Mouse (Mus musculus) urinary bladder, adult 2 months (tissue): Measurements from ENCODE around the gene Pdia6. TPM values are rescaled to one million over a fixed set of nuclear protein-coding genes. Genes with fewer than 3 reads are reported as not detected.
A peak's percentile ranks its signal among the peaks of the same experiment; 100 is the strongest.

ENCODE experiments used
- DNase-seq: peaks from one replicate; pipeline ENCODE4 v3.0.0; 2022; ENCODE audit warnings: low spot score
- polyA plus RNA-seq: library from polyadenylated mRNA; depleted of rRNA; stranded (reverse); fragments of >200 nt; gene quantifications from 2 replicates; pipeline ENCODE4 v1.2.3, GENCODE M21; 2012; rRNA removed

The Pdia6 gene
- polyA plus RNA-seq, result 104 and 115 TPM in 2 replicates

DNA sequence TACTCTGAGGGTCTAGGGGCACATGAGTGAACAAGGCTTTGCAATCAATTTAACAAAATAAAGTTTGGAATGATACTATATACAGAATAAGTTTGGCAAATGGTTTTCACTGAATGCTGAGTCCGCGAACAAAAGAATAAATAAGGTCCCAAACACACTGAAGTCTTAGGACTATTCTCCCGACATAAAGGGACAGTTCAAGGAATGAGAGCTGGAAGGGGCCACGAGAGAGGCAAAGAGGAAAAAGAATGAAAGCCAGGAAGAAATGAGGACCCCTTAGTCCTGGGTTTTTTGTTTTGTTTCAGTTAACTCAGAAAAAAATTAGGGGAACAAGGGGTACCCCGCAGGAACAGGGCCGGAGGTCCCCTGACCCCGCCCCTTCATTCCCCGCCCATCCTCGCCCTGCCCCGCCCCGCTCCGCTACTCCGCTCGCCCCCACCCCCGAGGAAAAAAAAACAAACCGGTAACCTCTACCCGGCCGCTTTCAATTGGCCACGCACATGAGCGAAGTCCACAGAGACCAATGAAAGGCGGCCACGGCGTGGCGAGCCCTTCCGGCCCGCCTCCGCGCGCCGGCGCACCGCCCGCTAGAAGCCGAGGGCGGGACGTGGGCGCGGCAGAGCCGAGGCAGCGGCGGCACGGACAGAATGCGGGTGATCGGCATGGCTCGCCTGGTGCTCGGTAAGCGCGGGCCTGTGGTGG lies at the start of gene Pdia6:
Pdia6 (plus strand) TSS at position 575 of the 702 bp plus-strand sequence.
- DNase-seq, result peak; percentile 88

DNA sequence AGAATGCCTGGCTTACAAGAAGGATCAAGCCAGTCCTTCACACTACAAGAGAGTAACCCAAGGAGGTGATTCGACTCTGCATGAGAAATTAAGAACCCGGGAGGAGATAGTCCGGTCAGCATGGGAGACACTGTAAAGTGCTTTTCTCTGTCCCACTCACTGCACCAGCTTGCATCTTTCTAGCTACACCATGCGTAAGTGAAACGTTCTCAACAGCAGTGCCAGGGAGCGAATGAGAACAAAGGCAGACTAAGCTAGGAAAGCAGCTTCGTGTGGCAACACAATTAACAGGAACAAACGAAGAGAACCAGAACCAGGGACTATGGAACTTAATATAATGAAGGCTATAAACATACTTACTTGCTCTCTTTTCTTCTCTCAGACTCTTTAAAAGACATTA lies 48.0 kb upstream of the Pdia6 start:
- DNase-seq, result no peak

DNA sequence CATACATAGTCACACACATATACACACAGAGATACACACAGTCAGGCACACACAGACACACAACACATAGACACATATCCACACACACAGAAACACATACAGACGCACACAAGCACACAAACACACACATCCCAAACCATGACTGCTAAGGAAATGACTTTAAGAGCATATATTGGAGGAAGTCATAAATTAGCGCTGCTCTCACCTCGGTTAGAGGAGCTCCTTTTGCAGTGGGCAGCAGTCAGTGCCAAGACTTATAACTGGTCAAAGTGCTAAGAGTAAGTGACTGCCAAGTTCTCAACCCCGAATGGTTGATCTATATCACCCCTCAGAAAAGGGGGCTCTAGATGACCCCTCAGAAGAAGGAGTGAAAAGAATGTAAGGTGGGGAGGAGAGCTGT lies 47.2 kb upstream of the Pdia6 start:
- DNase-seq, result no peak

DNA sequence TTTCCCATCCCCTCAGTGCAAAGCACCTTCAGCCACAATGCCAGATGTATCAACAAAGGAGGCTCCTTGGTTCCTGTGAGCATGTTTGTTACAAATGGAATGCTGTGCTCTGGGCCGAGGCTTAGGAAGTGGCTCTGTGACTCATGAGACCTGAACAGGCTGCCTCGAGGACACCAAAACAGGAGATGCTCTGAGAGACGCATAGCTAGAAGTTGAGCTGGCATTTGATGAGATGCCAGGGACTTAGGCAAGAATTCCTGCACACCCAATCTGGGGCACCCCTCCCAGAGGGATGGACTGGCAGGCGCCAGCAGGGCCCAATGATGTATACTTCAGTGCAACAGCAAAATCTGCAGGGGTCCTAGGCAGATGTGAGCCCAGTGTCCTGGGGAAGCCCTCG lies 45.7 kb upstream of the Pdia6 start:
- no peak for DNase-seq

DNA sequence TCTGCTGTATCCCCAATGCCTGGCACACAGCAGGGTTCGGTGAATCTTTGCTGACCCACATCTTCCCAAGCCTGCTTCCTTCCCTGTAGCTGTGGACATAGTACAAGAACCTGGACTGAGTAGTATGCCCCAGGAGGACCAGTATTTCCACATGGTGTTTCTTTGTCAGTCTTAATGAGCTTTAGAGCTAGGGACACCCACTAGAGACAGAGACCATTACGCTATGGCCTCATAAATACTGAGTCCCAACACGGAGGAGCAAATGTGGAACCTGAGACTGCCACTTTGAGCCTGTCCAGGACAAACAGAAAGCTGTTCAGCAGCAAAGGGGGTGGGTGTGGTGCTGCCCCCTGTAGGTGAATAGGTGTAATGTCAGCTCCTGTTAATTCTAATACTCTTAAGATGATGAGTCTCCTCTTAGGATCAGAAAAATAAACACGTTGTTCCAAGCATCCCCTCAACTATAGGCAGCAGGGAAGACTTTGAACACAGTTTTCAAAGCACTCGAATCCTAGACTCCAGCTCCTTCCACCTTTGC lies 44.4 kb upstream of the Pdia6 start:
- no peak for DNase-seq

DNA sequence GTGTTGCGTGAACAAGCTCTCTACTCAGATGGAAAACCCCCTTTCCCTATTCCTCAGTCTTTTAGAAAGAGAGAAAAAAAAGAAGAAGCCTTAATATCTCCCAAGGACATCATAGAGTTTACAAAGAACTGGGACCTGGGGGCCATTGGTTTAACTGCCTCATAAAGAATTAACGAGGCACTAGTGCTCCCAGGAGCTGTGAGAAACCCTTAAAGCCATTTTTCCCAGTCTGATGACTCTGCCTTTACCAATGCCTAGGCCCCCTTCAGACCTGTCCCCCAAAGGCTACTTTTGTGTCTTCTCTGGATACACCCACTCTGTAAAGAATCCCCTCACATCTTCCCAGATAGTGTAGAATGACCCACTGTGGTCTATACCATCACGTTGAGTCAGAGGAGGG lies 43.3 kb upstream of the Pdia6 start:
- DNase-seq, result no peak

DNA sequence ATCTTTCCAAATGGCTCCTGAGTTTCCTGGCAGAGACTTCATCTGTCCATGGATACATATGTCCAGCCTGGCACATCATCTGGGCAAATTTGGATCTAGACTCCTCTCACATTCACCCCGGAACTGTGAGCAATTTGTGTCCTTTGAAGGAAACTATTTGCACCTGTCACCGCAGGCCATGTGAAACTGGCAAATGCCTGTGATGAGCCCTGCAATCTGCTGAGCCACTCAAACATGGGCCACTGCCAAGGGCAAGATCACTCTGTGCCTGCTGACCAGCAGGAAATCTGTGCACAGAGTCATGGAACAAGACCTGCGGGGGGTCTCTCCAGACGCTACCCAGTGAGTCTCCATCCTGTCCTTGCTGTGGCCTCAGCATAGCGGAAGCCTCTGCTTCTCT lies 41.3 kb upstream of the Pdia6 start:
- DNase-seq, result no peak

DNA sequence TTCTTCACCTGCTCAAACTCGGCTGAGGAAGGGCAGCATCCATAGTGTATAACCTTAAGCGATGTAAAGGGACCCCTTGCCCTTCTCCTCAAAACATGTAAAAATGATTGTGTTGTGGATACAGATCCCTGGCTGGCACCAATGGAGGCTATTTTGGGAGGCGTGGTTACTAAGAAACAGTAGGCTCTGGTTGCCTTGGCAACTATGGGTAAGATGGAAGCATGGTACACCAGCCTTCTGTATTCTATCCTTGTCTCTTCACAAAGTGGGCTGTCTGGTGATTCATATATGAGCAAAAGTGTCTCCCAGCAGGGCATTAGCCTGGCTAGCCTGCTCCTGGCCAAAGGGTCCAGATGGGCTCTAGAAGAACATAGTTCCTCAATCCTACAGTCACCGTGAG lies 38.4 kb upstream of the Pdia6 start:
- no peak for DNase-seq

DNA sequence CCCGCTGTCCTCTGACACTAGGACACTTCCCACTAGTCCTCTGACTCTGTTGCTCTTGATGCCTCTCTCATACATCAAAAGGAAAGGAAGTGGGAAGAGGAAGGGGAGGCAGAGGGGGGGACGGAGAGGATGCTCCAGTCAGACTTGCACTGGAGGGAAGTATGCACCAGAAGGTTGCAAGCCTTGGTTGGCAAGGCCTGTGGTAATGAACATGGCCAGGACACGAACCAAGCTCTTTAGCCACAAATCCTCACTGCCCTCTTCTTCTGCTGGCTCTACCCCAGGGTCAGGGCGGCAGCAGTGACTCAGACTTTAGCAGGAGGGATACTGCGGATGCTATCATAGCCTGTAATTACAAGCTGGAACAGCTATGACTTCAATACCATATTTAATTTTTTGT lies 35.8 kb upstream of the Pdia6 start:
- DNase-seq, result no peak

DNA sequence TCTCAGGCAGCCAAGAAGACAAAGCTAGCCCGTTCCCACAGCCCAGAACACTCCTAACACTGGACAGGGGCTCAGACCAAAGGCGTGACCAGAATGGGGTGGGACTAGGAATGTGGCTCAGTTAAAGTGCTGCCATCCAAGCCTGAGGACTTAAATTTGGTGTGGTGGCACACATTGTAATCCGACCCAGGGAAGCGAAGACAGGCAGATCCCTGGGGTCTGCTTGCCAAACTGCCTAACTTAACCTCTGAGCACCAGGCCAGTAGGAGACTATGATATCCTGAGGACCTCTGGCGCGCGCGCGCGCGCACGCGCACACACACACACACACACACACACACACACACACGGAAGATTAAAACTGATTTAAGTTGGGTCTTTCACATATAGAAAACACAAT lies 34.8 kb upstream of the Pdia6 start:
- no peak for DNase-seq

DNA sequence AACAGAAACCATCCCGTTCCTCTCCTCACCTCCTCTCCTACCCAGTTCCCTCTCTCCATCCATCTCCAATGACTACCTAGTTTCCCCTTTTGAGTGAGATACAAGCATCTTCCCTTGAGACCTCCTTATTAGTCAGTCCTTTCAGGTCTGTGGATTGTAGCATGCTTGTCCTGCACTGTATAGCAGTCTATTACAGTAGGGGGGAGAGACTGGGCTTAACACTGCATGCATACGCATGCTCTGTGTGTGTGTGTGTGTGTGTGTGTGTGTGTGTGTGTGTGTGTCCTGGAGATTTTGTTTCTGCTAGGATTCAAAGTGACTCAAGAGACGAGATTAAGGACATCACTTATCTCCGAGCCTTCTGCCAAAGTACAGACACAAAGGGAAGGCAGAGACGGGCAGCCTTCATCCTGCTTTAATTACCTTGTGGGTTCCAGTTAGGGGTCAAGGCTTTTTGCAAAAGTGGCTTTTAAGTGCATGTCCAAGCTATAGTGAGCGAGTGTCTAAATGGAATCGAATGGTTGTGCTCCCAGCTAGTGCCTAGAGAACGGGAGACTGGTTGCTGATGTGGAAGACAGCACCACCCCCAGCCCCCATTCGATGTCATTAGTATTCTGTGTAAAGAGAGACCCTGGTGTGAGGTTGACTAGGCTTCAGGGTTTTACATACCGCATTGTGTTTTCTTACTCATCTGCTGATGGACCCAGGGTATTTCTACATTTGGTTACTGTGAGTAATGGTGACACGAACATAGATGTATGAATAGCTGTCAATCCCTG lies 30.6 kb upstream of the Pdia6 start:
- no peak for DNase-seq

DNA sequence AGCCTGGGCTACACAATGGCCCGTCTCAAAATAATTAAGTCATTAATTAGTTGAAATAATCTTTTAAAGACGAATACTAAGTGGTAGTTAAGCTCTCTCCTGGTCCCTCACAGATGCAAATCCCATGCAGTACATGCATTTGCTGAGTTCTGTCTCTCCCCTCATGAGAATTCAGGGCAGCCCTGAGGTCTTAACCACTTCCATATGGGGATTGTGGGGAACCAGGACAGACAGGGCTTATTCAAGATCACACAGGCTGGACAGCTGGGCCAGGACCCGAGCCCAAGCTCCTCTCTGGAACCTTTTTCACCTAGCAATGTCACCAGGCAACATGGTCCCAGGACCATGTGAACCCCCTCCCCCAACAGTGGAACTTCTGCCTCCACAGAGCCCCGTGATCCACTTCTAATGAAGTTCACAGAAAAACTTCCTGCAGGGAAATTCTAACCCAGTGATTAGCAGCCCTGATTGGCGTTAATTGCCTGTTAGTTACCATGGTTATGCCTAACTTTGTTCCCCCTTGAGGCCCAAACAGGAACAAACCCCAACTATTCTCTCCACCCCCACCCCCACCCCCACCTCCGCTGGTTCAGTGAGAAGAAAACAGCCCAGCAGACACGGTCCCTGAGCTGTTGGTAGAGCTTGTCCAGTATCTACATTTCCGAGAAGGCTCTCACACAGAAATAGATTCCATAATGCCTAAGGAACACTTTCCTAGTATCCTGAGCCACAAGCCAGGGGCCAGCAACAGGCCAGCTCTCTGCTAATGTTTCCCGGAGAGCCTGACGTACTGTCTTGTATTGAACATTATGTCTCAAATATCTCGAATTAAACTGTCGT lies 27.5 kb upstream of the Pdia6 start:
- no peak for DNase-seq

DNA sequence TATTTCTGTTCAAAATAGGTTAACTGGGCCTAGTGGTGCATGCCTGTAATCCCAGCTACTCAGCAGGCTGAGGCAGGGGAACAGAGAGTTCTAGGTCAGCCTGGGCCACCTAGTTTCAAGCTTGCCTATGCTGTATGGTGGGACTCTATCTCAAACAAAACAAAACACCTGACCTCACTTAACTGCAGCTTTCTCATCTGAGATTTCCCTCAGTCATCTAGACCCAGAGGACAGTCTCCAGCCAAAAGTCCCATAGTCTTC lies 27.0 kb upstream of the Pdia6 start:
- DNase-seq, result no peak

DNA sequence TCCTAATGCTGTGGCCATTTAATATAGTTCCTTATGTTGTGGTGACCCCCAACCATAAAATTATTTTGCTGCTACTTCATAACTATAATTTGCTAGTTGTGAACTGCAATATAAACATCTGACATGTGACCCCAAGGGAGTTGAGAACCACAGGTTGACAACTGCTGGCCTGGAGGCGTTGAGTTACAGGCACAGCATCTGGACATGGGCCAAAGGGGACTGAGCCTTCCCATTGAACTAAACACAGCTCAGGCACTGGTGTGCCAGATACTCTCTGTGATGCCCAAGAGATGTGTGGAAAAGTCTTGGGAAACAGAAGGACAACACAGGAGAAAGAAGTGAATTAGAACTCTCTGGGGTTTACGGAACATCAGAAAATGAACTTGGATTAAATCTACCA lies 25.3 kb upstream of the Pdia6 start:
- no peak for DNase-seq

DNA sequence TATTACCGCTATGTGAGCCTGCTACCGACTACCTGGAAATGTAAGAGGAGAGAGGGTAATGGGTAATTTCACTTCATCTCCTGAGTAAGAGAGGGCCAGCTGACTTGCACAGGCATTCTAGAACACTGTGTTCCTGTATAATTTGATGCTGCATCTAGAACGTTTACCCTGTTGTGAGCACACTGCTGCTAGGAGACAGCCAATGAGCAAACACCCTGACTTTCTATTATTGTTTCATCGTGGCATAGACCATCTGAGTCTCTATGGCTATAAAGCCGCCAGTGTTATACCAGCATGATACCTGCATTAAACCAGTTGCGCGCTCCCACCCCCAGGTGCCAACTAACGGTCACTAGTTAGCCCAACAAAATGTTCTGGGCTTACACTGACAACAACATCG lies 24.7 kb upstream of the Pdia6 start:
- no peak for DNase-seq

DNA sequence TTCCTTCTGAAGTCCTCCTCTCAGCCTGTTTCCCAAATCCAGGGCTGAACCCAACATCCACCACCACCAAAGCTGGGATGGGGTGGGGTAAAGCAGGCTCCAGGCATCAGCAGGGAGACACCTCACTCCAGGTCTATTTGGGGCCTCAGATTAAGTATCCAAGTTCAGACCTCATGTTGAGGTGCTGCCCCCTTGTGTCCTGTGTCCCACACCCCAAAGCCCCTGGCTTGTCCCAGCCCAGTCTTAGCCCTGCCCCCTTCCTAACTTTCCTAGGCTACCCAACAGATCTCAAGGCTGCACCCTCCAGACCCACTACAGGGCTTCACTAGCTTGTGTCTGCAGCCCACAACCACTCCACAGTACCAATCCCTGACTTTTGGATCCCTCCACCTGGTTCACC lies 24.3 kb upstream of the Pdia6 start:
- DNase-seq, result no peak

DNA sequence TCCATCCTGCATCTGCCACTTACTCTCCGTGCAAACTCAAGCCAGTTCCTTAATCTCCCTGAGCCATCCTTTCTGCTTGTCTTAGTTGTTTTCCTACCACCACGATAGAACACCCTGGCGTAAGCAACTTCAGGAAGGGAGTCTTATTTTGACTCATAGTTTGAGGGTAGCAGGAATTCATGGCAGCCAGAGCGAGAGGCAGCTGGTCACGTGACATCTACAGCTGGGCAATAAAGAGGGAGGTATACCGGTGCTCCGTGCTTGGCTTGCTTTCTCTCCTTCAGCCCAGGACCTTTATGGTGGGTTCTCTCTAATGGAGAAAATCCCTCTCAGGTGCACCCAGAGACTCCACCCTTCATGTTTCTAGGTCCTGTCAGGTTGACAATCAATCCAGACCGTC lies 15.4 kb upstream of the Pdia6 start:
- DNase-seq, result no peak

DNA sequence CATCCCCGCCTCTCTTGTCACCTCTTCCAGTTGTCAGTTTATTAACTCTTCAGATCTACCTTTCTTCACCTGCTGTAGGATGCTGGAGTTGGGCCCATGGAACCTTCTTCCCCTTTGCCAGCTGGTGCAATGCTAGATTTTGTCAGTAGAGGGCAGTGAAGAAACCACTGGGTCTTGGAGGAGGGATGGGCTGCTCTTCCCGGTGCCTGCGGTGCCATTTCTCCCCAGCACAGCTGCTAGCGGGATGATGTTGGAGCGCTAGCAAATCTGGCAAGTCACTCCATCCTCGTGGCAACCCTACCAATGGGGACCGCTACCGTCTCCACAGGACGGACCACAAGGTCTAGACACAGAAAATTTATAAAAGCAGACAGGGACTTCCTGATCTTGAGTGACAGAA lies 13.3 kb upstream of the Pdia6 start:
- DNase-seq, result no peak

DNA sequence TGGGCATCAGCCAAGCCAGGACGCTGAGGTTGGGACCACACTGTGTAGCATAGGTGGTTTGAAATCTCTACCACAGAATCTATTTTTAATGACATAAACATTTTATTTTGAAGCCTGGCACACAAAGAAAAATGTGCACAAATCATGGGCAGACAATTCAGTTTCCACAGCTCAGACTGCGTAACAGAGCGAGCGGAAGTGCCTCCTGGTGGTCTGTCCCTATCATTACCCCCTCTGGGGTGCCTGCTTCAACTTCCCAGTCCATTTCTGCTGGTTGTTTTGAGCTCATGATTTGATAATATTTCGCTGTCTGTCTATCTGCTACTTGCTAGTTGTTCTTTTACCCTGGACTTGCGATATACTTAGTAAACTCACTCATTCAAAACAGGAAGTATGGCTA lies 10.7 kb upstream of the Pdia6 start:
- DNase-seq, result no peak

DNA sequence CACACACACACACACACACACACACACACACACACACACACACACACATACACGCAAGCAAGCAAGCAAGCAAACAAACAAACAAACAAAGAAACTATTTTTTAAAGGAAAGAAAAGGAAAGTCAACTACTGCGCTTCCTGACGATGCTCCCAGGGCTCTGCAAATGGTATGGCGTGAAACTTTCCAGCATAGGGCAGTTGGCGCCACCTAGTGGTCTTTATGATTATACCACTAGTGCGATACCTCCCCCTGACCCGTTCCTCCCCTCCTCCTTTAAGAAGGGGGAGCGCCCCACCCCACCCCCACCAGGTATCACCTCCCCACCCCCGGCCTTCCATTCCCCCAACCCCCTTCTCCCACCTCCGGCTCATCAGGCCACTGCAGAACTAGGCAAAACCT lies 9.4 kb upstream of the Pdia6 start:
- DNase-seq, result no peak

DNA sequence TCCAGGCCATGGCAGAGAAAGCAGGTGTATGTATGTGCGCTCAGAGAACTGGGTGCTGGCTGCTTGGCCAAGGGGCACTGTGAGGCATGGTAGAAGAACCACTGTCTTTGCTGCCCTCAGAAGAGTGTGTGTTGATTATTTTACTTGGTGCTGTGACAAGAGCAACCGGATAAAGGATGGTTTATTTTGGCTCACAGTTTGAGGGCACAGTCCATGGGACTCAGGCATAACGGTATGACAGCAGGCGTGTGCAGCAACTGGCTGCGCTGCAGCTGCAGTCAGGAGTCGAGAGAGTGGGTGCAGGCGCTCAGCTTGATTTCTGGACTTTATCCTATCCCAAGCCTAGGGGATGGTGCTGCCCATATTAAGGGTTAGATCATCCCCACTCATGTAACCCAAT lies 7.9 kb upstream of the Pdia6 start:
- no peak for DNase-seq

DNA sequence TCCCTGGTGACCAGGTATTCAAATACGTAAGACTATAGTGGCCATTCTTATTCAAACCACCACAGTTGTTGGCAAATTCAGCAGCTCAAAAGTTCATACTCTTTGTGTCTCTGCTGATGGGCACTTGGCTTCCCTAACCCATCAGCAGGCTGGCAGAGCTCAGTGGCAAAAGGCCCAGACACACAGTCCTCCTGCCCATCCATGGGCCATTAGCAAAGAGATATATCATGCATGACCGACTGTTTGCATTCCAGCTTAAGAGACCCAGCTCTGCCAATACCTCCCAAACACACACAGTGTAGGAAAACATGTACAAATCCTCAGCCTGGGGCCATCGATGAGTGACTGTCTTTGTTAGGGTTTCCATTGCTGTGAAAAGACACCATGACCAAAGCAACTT lies 5.3 kb upstream of the Pdia6 start:
- DNase-seq, result no peak

DNA sequence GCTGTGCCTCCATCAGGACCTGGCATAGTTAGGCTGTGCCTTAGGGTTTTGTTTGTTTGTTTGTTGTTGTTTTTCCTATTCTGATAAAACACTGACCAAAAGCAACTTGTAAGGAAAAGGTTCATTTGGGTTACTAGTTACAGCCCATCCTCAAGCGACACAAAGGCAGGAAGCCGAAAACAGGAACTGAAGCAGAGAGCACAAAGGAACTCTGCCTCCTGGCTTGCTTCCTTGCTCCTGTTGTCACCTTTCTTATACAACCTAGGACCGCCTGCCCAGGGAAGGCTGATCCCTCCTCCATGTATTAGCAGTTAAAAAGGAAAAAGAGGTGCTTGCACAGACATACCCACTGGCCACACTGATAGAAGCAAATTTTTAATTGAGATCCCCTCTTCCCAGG lies 2.5 kb upstream of the Pdia6 start:
- no peak for DNase-seq
